ENCODE assay signal across 15 mouse cellular contexts in the genomic region with DNA sequence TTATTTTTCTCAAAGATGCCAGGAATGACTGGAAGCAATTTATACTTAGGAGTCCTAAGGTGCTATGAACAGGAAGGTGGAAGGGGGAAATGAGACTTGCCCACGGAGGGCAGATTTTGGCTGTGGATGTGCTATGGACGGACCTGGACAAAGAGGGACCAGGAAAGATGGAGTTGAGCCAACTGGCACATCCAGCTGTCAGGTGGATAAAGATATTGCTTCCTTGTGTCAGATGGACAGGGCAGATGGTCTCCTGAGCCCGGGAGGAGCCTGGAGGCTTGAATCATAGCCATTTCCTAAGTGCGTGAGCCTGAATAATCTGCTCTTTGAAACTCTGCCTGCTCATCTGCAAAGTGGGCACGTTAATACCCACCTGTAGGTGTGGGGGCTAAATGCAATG. TPM values are rescaled to one million over a fixed set of nuclear protein-coding genes. Genes with fewer than 3 reads are reported as not detected.
DNase-seq lines count a peak whose midpoint lies in the region; ATAC-seq lines count a peak whose summit lies in the region.
"Had no signal": no experiment of that assay in that cellular context is flagged by ENCODE, and none has a peak within 500 bp of the region (broad histone marks: within the 10 kb centered on the region; RNA-seq: fewer than 3 reads in every experiment).

No protein-coding gene starts in this region.

- ATAC-seq in heart, embryonic 15.5 days (replicated peaks; ENCODE audit: insufficient number of reproducible peaks, insufficient read depth, low FRiP score, low read depth): no peak
- ATAC-seq in lung, embryonic 15.5 days (ENCODE audit: borderline replicate concordance, extremely low read depth, low FRiP score, low TSS enrichment): no peak
- ATAC-seq in limb, embryonic 13.5 days (ENCODE audit: low FRiP score, low read depth): no peak

- intact Hi-C loops in heart, postnatal 14 days (cut with DNase I): no loop called here

- no peak overlapping the region; the same call in 1 of the 2 replicates for H3K9ac ChIP-seq in heart, embryonic 15.5 days
- no peak overlapping the region for H3K9ac ChIP-seq in lung, embryonic 15.5 days
- no peak overlapping the region for H3K9ac ChIP-seq in limb, embryonic 13.5 days

- peak overlapping the region; percentile 97; the same call in 1 of the 2 replicates for H3K4me2 ChIP-seq in heart, embryonic 15.5 days
- H3K4me2 ChIP-seq in lung, embryonic 15.5 days: peak overlapping the region; percentile 94
- H3K4me2 ChIP-seq in limb, embryonic 13.5 days (replicated peaks): peak overlapping the region; percentile 92

- H3K9me3 ChIP-seq in heart, embryonic 15.5 days (replicated peaks): no peaks in the 10 kb centered on the region
- no peaks in the 10 kb centered on the region for H3K9me3 ChIP-seq in lung, embryonic 15.5 days
- H3K9me3 ChIP-seq in embryonic facial prominence, embryonic 10.5 days: no peaks in the 10 kb centered on the region
- no peaks in the 10 kb centered on the region for H3K9me3 ChIP-seq in limb, embryonic 13.5 days

- H3K4me1 ChIP-seq in heart, embryonic 15.5 days (replicated peaks): peaks cover 17% of the 10 kb centered on the region
- H3K4me1 ChIP-seq in lung, embryonic 15.5 days: peaks cover 9% of the 10 kb centered on the region
- H3K4me1 ChIP-seq in embryonic facial prominence, embryonic 10.5 days: peaks cover 26% of the 10 kb centered on the region
- H3K4me1 ChIP-seq in limb, embryonic 13.5 days: peaks cover 25% of the 10 kb centered on the region

- no peak overlapping the region for H3K4me3 ChIP-seq in heart, embryonic 15.5 days
- peak overlapping the region; percentile 53 for H3K4me3 ChIP-seq in lung, embryonic 15.5 days
- peak overlapping the region; percentile 68; the same call in 1 of the 2 replicates for H3K4me3 ChIP-seq in embryonic facial prominence, embryonic 10.5 days
- no peak overlapping the region for H3K4me3 ChIP-seq in limb, embryonic 13.5 days

- 57% methylated on average over 5 of the region's 5 CpGs for WGBS in heart, embryonic 15.5 days
- WGBS in lung, embryonic 15.5 days: 63% methylated on average over 5 of the region's 5 CpGs
- WGBS in embryonic facial prominence, embryonic 10.5 days: 80% methylated on average over 5 of the region's 5 CpGs
- 73% methylated on average over 5 of the region's 5 CpGs for WGBS in limb, embryonic 13.5 days

- no peak overlapping the region for H3K27ac ChIP-seq in heart, embryonic 15.5 days
- H3K27ac ChIP-seq in lung, embryonic 15.5 days: no peak overlapping the region
- H3K27ac ChIP-seq in embryonic facial prominence, embryonic 10.5 days (replicated peaks): peak overlapping the region; percentile 93
- no peak overlapping the region for H3K27ac ChIP-seq in limb, embryonic 13.5 days

- no peaks in the 10 kb centered on the region for H3K36me3 ChIP-seq in heart, embryonic 15.5 days
- peaks cover 16% of the 10 kb centered on the region; the same call in 1 of the 2 replicates for H3K36me3 ChIP-seq in lung, embryonic 15.5 days
- peaks cover 16% of the 10 kb centered on the region for H3K36me3 ChIP-seq in embryonic facial prominence, embryonic 10.5 days (replicated peaks)
- H3K36me3 ChIP-seq in limb, embryonic 13.5 days: peaks cover 14% of the 10 kb centered on the region

- no peak for DNase-seq in heart, postnatal 14 days
- DNase-seq in lung, postnatal 4 days: no peak
- no peak for DNase-seq in embryonic facial prominence, embryonic 10.5 days (ENCODE audit: low spot score)
- DNase-seq in urinary bladder, postnatal 10 days (ENCODE audit: low spot score): no peak
- no peak for DNase-seq in adrenal gland, adult (ENCODE audit: inconsistent age in 2 of 2, low spot score in 1 of 2)
- DNase-seq: layer of hippocampus, adult 9-11 months had no signal

- peaks cover 41% of the 10 kb centered on the region for H3K27me3 ChIP-seq in heart, embryonic 15.5 days
- H3K27me3 ChIP-seq in lung, embryonic 15.5 days: 0 out of 2 replicates have a peak, but pooled peaks cover 5% of the 10 kb centered on the region
- H3K27me3 ChIP-seq in embryonic facial prominence, embryonic 10.5 days (replicated peaks; ENCODE audit: low read depth, poor library complexity, severe bottlenecking): peaks cover 21% of the 10 kb centered on the region; the same call in 1 of the 2 replicates
- peaks cover 8% of the 10 kb centered on the region for H3K27me3 ChIP-seq in limb, embryonic 13.5 days

RNA-seq across cellular contexts. Expression of gene Wfdc2, which starts 2.1 kb away (rescaled TPM):
- 10.0 and 39.8 TPM in 2 replicates for polyA plus RNA-seq in heart, embryonic 15.5 days (2015; fragmentation: Nextera tagmentation; extraction: Ambion mirVana)
- 10 to 100 TPM in 1 of 2 experiments, not detected in 1; 14.8 TPM for total RNA-seq in heart, postnatal 14 days (2021)
- 404 and 415 TPM in 2 replicates for polyA plus RNA-seq in lung, embryonic 15.5 days (2015; fragmentation: Nextera tagmentation; extraction: Ambion mirVana)
- 59.8 and 62.7 TPM in 2 replicates for polyA plus RNA-seq in embryonic facial prominence, embryonic 10.5 days (2016; fragmentation: Nextera tagmentation; extraction: Ambion mirVana)
- polyA plus RNA-seq in limb, embryonic 13.5 days (2015; fragmentation: Nextera tagmentation; extraction: Ambion mirVana): 30.4 and 36.0 TPM in 2 replicates

RNA-seq across cellular contexts. Expression of gene Spint3, which starts 8.9 kb away (rescaled TPM):
- not detected in 2 replicates for polyA plus RNA-seq in heart, embryonic 15.5 days (2015; fragmentation: Nextera tagmentation; extraction: Ambion mirVana)
- total RNA-seq in heart, postnatal 14 days (2021): not detected
- polyA plus RNA-seq in lung, embryonic 15.5 days (2015; fragmentation: Nextera tagmentation; extraction: Ambion mirVana): not detected in 2 replicates
- polyA plus RNA-seq in embryonic facial prominence, embryonic 10.5 days (2016; fragmentation: Nextera tagmentation; extraction: Ambion mirVana): not detected in 2 replicates
- polyA plus RNA-seq in limb, embryonic 13.5 days (2015; fragmentation: Nextera tagmentation; extraction: Ambion mirVana): not detected in 2 replicates
- total RNA-seq: heart, adult 18-20 months; heart, postnatal 25 days had no signal
- polyA plus RNA-seq: intestine, embryonic 16.5 days; limb, embryonic 11.5 days; small intestine, adult 2 months; testis, adult 2 months had no signal

RNA-seq across cellular contexts. Expression of gene Wfdc6a, which starts 20.9 kb away (rescaled TPM):
- 0.21 and 0.47 TPM in 2 replicates for polyA plus RNA-seq in heart, embryonic 15.5 days (2015; fragmentation: Nextera tagmentation; extraction: Ambion mirVana)
- under 1 TPM; 0.29 to 0.48 TPM for total RNA-seq in heart, postnatal 14 days (2021)
- polyA plus RNA-seq in lung, embryonic 15.5 days (2015; fragmentation: Nextera tagmentation; extraction: Ambion mirVana): 0.77 and 0.95 TPM in 2 replicates
- polyA plus RNA-seq in embryonic facial prominence, embryonic 10.5 days (2016; fragmentation: Nextera tagmentation; extraction: Ambion mirVana): not detected in 2 replicates
- not detected in 2 replicates for polyA plus RNA-seq in limb, embryonic 13.5 days (2015; fragmentation: Nextera tagmentation; extraction: Ambion mirVana)
- total RNA-seq: heart, adult 18-20 months had no signal
- polyA plus RNA-seq: limb, embryonic 11.5 days; small intestine, adult 2 months had no signal

RNA-seq across cellular contexts. Expression of gene Eppin, which starts 29.0 kb away (rescaled TPM):
- not detected in 2 replicates for polyA plus RNA-seq in heart, embryonic 15.5 days (2015; fragmentation: Nextera tagmentation; extraction: Ambion mirVana)
- not detected for total RNA-seq in heart, postnatal 14 days (2021)
- not detected in 2 replicates for polyA plus RNA-seq in lung, embryonic 15.5 days (2015; fragmentation: Nextera tagmentation; extraction: Ambion mirVana)
- not detected in 2 replicates for polyA plus RNA-seq in embryonic facial prominence, embryonic 10.5 days (2016; fragmentation: Nextera tagmentation; extraction: Ambion mirVana)
- polyA plus RNA-seq in limb, embryonic 13.5 days (2015; fragmentation: Nextera tagmentation; extraction: Ambion mirVana): not detected in 2 replicates
- total RNA-seq: heart, adult 18-20 months; heart, postnatal 25 days had no signal
- polyA plus RNA-seq: intestine, embryonic 16.5 days; limb, embryonic 11.5 days; small intestine, adult 2 months had no signal

RNA-seq across cellular contexts. Expression of gene Wfdc6b, which starts 49.0 kb away (rescaled TPM):
- not detected in 2 replicates for polyA plus RNA-seq in heart, embryonic 15.5 days (2015; fragmentation: Nextera tagmentation; extraction: Ambion mirVana)
- not detected for total RNA-seq in heart, postnatal 14 days (2021)
- polyA plus RNA-seq in lung, embryonic 15.5 days (2015; fragmentation: Nextera tagmentation; extraction: Ambion mirVana): not detected in 2 replicates
- polyA plus RNA-seq in embryonic facial prominence, embryonic 10.5 days (2016; fragmentation: Nextera tagmentation; extraction: Ambion mirVana): not detected in 2 replicates
- polyA plus RNA-seq in limb, embryonic 13.5 days (2015; fragmentation: Nextera tagmentation; extraction: Ambion mirVana): not detected in 2 replicates
- total RNA-seq: heart, adult 18-20 months; heart, postnatal 25 days had no signal
- polyA plus RNA-seq: intestine, embryonic 16.5 days; limb, embryonic 11.5 days; small intestine, adult 2 months had no signal

Comparison
In these comparisons a context has a peak if more than half of its experiments do, and no peak if none do; other contexts are left out.
1. H3K4me3 ChIP-seq: peak in lung, embryonic 15.5 days (single experiment) and embryonic facial prominence, embryonic 10.5 days (single experiment); none in heart, embryonic 15.5 days (single experiment) and limb, embryonic 13.5 days (single experiment).
2. Peak in every context shown above with its lines, with median percentiles within 50 percentile points of each other: H3K4me2 ChIP-seq.